ENCODE assay signal across 9 mouse cellular contexts in genomic region chr3:84951698-84952097, GRCm38 (mm10).
DNase-seq lines count a peak whose midpoint lies in the region; ATAC-seq and TF ChIP-seq lines count a peak whose summit lies in the region.
"Had no signal": no experiment of that assay in that cellular context is flagged by ENCODE, and none has a peak within 500 bp of the region (broad histone marks: within the 10 kb centered on the region; RNA-seq: fewer than 3 reads in every experiment).

No protein-coding gene starts in this region.

- H3K27ac ChIP-seq in gastrocnemius, adult 2 months: peak overlapping the region; percentile 46
- H3K27ac ChIP-seq in neural tube, embryonic 11.5 days (ENCODE audit: low read depth, low read length): peak overlapping the region; percentile 89; the same call in 1 of the 2 replicates
- H3K27ac ChIP-seq in limb, embryonic 15.5 days: peak overlapping the region; percentile 72; the same call in 1 of the 2 replicates
- H3K27ac ChIP-seq: liver, embryonic 14.5 days had no signal

- peak overlapping the region; percentile 54 for H3K4me2 ChIP-seq in neural tube, embryonic 11.5 days (ENCODE audit: low read depth)
- H3K4me2 ChIP-seq in limb, embryonic 15.5 days: peak overlapping the region; percentile 65

- H3K9me3 ChIP-seq in neural tube, embryonic 11.5 days (ENCODE audit: control insufficient read depth, low read length): no peaks in the 10 kb centered on the region
- H3K9me3 ChIP-seq in limb, embryonic 15.5 days: no peaks in the 10 kb centered on the region

- peak overlapping the region; percentile 68 for H3K4me3 ChIP-seq in gastrocnemius, adult 2 months
- H3K4me3 ChIP-seq in neural tube, embryonic 11.5 days (ENCODE audit: low read depth, low read length): peak overlapping the region; percentile 36; the same call in 1 of the 2 replicates
- peak overlapping the region; percentile 44 for H3K4me3 ChIP-seq in limb, embryonic 15.5 days

- no peak for TF ChIP-seq CTCF in gastrocnemius, adult 2 months (IDR thresholded peaks at IDR 0.05)

- no peak overlapping the region for H3K9ac ChIP-seq in neural tube, embryonic 11.5 days (ENCODE audit: low read length)
- H3K9ac ChIP-seq in limb, embryonic 15.5 days: no peak overlapping the region
- H3K9ac ChIP-seq: liver, embryonic 14.5 days had no signal

- intact Hi-C loops in gastrocnemius, adult 2 months (cut with DNase I): no loop called here

- H3K4me1 ChIP-seq in neural tube, embryonic 11.5 days (ENCODE audit: control insufficient read depth, insufficient read depth, low read length): no peaks in the 10 kb centered on the region
- H3K4me1 ChIP-seq in limb, embryonic 15.5 days: 0 out of 2 replicates have a peak, but pooled peaks cover 4% of the 10 kb centered on the region

- WGBS in neural tube, embryonic 11.5 days: 53% methylated on average over 2 of the region's 2 CpGs
- 28% methylated on average over 2 of the region's 2 CpGs for WGBS in limb, embryonic 15.5 days

- H3K27me3 ChIP-seq in neural tube, embryonic 11.5 days (ENCODE audit: control insufficient read depth, insufficient read depth, low read length): no peaks in the 10 kb centered on the region
- no peaks in the 10 kb centered on the region for H3K27me3 ChIP-seq in limb, embryonic 15.5 days

- DNase-seq in gastrocnemius, adult 2 months: no peak
- no peak for DNase-seq in gastrocnemius, adult 8-10 months (ENCODE audit: low spot score in 2 of 2)
- no peak for DNase-seq in neural tube, embryonic 11.5 days (ENCODE audit: low spot score)
- no peak for DNase-seq in neural tube, embryonic 10.5 days (ENCODE audit: extremely low spot score, low spot score)
- no peak for DNase-seq in adrenal gland, postnatal 36 days
- no peak for DNase-seq in adrenal gland, postnatal 4 days (ENCODE audit: low spot score in 2 of 2)
- no peak for DNase-seq in left cerebral cortex, adult 9 months (ENCODE audit: low spot score in 2 of 2)

- no peak for ATAC-seq in neural tube, embryonic 11.5 days (ENCODE audit: insufficient read depth, low FRiP score, low TSS enrichment)
- no peak for ATAC-seq in limb, embryonic 15.5 days (ENCODE audit: insufficient number of reproducible peaks, low FRiP score, low TSS enrichment, low read depth)

- H3K36me3 ChIP-seq in neural tube, embryonic 11.5 days (ENCODE audit: control insufficient read depth, insufficient read depth, low read length): no peaks in the 10 kb centered on the region
- no peaks in the 10 kb centered on the region for H3K36me3 ChIP-seq in limb, embryonic 15.5 days
